Comparison of ENCODE assay signal across 7 mouse cellular contexts in the genomic region with DNA sequence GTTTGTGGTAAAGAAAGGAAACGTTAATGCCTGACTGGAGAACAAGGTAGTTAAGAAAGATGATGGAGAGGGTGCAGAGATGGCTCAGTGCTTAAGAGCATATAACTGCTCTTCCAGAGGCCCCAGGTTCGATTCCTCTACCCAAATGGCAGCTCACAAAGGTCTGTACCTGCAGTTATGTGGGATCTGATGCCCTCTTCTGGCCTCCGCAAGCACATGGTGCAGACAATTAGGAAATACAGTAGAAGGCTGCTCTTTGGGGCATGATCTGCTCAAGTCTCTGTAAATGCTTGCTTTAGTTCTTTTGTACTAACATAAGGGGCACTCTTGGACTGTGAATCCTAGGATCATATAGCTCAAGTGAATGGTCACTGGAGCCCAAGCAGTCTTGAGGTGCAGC. TPM values are rescaled to one million over a fixed set of nuclear protein-coding genes. Genes with fewer than 3 reads are reported as not detected.
A peak's percentile ranks its signal among the peaks of the same experiment; 100 is the strongest.
DNase-seq lines count a peak whose midpoint lies in the region; ATAC-seq lines count a peak whose summit lies in the region.

No protein-coding gene starts in this region.

- DNase-seq in ES-CJ7 (ENCODE audit: low read depth, low spot score), result peak; percentile 80
- peak; percentile 39 to 54 for DNase-seq in adrenal gland, postnatal 36 days
- peak; percentile 43 for DNase-seq in heart, postnatal 4 days
- DNase-seq in layer of hippocampus, adult 9-11 months, result peak; percentile 53
- DNase-seq in lung, postnatal 10 days, result peak; percentile 58
- DNase-seq in retina, embryonic 14.5 days (ENCODE audit: low spot score), result peak; percentile 55

- ATAC-seq in erythroblast, adult 5-6 weeks (replicated peaks; ENCODE audit: low FRiP score, poor library complexity, severe bottlenecking), result peak; percentile 57

RNA-seq across cellular contexts. Expression of a gene that starts 0.6 kb away (rescaled TPM):
- total RNA-seq in adrenal gland, postnatal 36 days (2021), result 10 to 100 TPM; 12.0 to 14.6 TPM
- total RNA-seq in erythroblast, adult 5-6 weeks (2015; ENCODE audit: low replicate concordance), result 34.4 and 44.5 TPM in 2 replicates
- total RNA-seq in erythroblast, adult 5-6 weeks (2017; ENCODE audit: low replicate concordance), result 42.4 and 60.4 TPM in 2 replicates
- 10 to 100 TPM; 14.5 to 14.8 TPM for total RNA-seq in heart, postnatal 4 days (2021)

RNA-seq across cellular contexts. Expression of a gene that starts 7.4 kb away (rescaled TPM):
- total RNA-seq in adrenal gland, postnatal 36 days (2021), result under 1 TPM; 0.26 to 0.40 TPM
- total RNA-seq in erythroblast, adult 5-6 weeks (2015; ENCODE audit: low replicate concordance), result not detected in 2 replicates
- 1.4 and 1.7 TPM in 2 replicates for total RNA-seq in erythroblast, adult 5-6 weeks (2017; ENCODE audit: low replicate concordance)
- under 1 TPM; 0.16 to 0.21 TPM for total RNA-seq in heart, postnatal 4 days (2021)

RNA-seq across cellular contexts. Expression of a gene that starts 47.5 kb away (rescaled TPM):
- total RNA-seq in adrenal gland, postnatal 36 days (2021), result under 1 TPM in 1 of 2 experiments, not detected in 1; 0.83 TPM
- not detected in 2 replicates for total RNA-seq in erythroblast, adult 5-6 weeks (2015; ENCODE audit: low replicate concordance)
- not detected in 2 replicates for total RNA-seq in erythroblast, adult 5-6 weeks (2017; ENCODE audit: low replicate concordance)
- total RNA-seq in heart, postnatal 4 days (2021), result under 1 TPM in 1 of 2 experiments, not detected in 1; 0.07 TPM

Comparison
In these comparisons a context has a peak if more than half of its experiments do, and no peak if none do; other contexts are left out.
1. Peak in every context shown above with its lines: DNase-seq and ATAC-seq.